Mouse (Mus musculus) brain, embryonic 14.5 days (tissue): Measurements from ENCODE around the gene H2-Ke6.

ENCODE experiments used
- CTCF ChIP-seq: fragments of 200-500 bp; IDR thresholded peaks from 2 replicates; pipeline ENCODE4 v1.5.1; 2012; ENCODE audit warnings: inconsistent platforms, mild to moderate bottlenecking, moderate library complexity, borderline replicate concordance; ENCODE audit not compliant: insufficient read depth, insufficient read length; ENCODE audit errors: extremely low read depth
- POLR2A ChIP-seq: fragments of 200-500 bp; IDR thresholded peaks from 2 replicates; pipeline ENCODE4 v1.6.1; 2012; ENCODE audit warnings: mild to moderate bottlenecking, inconsistent platforms, borderline replicate concordance; ENCODE audit not compliant: poor library complexity, insufficient read depth, insufficient read length, severe bottlenecking; ENCODE audit errors: extremely low read depth

GRCm38 (mm10) chr17:34021539-34022413, 6.1 kb downstream of the H2-Ke6 start:
- no peak for TF ChIP-seq CTCF
- no peak for TF ChIP-seq POLR2A
